Mouse (Mus musculus) heart, postnatal 36 days (tissue): ENCODE data around the gene Npas3. TPM values are rescaled to one million over a fixed set of nuclear protein-coding genes. Genes with fewer than 3 reads are reported as not detected.
A peak's percentile ranks its signal among the peaks of the same experiment; 100 is the strongest.

ENCODE experiments used
- DNase-seq, 2 experiments: peaks; one replicate each; pipeline ENCODE4 v3.0.0; 2021 to 2022
- intact Hi-C: fragments of 180-260 bp; cut with DNase I; formaldehyde crosslinking; loops from one replicate; pipeline ENCODE4 v1.15.1; 2025
- total RNA-seq, 2 experiments: library from RNA; stranded (reverse); gene quantifications; 2 replicates each; pipeline ENCODE4 v1.2.3; 2021

The Npas3 gene
- total RNA-seq, 2 experiments from 2014 or later, result 0.79 to 0.83 TPM

DNA sequence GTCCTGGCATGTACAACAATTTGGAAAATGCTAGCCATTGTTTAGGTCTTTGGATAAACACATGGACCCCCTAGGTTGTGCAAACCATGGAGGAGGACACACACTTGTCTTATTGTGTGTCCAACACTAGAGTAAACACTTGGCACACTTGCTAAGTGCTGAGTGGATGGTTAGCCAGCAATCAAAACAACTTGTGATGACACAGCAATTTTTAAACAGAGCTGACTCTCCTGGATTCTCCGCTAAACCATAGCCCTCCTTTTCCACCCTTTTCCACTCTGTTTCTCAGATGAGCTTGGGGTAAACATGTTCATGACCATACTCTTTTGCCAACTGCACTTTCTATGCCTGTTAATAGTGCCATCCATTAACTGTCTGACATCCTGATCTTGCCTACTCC is 309.8 kb downstream of the Npas3 start:
- DNase-seq, result no peak

DNA sequence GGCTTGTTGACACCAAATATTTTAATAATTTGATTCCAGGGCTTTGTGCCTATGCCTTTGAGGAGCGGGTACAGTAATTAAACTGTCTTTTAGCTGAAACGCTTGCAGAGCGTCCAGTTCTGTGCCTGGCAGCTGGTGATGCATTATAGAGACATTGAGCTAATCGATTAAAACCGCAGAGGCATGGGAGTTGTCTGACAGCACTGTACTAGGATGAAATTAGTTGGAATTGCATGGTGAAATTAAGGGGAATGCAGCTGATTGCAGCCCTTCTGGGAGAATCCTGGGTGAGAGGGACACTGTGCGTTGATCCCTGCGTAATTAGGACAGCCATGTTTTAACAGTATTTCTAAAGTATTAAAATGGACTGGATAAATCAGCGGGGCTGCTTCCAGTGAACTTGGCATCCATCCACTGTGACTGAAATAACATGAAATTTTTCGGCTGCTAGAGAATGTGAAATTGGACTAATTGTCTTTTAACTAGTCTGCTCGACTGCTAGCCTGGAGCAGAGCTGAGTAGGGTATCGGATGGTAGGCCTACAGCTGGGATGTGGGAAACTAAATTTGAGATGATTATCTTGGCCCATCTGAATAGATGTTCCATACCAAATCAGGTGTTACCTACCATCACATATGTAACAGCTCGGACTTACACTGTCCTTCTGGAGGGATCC is 318.4 kb downstream of the Npas3 start:
- DNase-seq, result no peak
- intact Hi-C loops, result no loop called here

More for the DNA sequence above, 309.8 kb downstream of the Npas3 start:
- intact Hi-C loops, result no loop called here

DNA sequence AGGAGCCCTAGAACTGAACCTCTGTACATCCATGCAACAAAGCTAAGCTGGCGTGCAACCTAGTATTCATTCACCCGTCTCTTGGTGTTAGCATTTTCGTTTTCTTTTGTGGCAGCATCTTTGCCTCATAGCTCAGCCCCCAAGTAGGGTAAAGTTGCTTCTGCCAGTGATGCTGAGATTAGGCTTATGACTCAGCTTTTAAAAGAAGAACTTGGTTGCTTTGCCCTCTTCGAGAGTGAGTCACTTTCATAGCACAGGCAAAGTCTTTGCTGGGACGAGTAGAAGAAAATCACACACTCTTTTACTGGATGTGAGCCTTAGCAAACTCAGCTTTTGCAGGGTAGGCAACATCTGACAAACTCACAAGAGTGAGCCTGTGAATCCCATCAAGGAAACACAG is 332.7 kb downstream of the Npas3 start:
- intact Hi-C loops, result no loop called here
- no peak for DNase-seq

DNA sequence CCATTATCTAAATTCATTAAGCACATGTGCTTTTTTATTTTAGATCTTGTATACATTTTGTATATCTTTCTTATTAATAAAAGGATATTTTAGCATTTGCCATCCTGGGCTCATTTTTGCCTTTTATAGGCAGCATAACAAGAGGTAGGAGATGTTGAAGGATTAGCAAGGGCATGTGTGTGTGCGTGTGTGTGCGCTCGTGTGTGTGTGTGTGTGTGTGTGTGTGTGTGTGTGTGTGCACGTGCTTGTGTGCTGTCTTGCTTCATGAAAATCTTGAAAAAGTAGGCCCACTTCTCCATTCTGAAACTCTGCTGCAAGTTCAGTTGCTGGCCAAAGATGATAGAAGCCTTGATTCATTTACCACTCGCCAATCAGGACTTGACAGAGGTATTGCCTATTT is 338.8 kb downstream of the Npas3 start:
- DNase-seq, result no peak
- intact Hi-C loops, result no loop called here

DNA sequence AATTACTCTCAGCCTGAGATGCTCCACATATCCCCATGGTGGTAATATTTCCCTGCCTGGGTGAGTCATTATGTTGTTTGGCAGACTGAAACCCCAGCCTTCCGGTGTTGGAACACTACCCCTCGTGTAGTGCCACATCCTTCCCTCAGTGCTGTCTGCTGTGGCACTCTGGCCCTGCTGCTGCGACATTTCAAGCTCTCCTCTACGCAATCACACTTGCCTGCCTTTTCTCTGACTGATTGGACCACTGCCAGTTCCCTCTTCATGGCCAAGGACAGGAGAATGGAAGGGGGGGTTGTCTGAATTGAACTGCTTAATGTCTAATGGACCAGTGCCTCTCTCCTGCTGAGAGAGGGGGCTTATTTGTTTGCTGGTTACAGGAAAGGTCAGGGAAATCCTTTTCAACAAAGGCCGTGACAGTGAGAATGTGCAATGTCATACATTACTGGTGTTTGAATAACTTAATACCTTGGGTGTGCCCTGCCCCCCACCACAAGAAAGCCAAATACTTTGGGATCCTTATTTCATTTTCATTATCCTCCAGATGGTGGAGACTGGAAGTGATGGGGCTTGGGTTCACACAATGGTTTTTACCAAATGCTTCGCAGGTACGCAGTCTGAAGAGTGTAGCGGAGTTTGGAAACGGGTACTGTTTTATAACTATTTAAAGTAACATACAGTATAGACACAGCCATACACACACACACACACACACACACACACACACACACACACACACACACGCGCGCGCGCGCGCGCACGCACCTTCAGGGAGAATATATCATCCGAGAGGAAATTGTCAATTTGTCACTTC is 339.4 kb downstream of the Npas3 start:
- intact Hi-C loops, result no loop called here
- peak; percentile 4 to 9 for DNase-seq

DNA sequence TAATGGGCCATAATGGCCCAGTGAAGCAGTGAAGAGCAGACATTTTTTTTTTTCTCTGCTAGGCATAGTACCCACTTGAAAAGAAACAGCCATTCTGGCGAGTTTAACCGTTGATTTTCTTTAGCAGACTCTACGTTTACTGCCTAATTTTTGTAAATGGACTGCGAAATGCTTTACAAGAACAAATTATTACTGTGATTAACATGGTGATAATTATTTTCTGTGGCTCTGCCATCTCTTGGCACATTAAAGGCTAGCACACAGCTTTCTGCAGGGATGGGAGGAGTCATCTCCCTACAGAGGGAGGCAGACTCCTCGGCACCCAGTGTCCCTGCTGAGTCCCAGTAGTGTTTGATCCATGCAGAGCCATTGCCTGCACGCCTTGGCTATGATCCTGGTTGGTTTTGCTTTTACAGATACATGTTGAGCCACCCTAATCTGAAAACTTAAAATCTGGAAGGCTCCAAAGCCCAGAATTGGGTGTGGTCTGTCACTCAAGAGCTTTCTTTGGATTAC is 341.0 kb downstream of the Npas3 start:
- intact Hi-C loops, result no loop called here
- no peak for DNase-seq

DNA sequence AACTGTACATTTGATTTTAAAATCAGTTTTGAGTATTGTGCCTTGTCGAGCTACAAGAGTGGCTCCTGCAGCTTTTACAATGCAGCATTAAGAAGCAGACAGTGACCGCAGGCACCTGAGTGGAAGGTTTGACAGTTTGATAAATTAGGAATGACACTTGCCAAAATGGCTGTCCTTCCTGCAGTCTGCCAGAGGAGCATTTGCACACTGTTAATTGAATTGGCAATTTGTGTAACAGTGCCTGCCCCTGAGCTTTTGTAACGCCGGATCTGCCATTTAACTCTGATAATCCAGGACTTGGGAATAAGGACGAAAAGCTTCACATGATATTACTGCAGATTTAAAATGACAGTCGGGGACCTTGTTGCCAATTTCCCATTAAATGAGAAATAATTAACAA is 357.2 kb downstream of the Npas3 start:
- intact Hi-C loops, result no loop called here
- no peak for DNase-seq

DNA sequence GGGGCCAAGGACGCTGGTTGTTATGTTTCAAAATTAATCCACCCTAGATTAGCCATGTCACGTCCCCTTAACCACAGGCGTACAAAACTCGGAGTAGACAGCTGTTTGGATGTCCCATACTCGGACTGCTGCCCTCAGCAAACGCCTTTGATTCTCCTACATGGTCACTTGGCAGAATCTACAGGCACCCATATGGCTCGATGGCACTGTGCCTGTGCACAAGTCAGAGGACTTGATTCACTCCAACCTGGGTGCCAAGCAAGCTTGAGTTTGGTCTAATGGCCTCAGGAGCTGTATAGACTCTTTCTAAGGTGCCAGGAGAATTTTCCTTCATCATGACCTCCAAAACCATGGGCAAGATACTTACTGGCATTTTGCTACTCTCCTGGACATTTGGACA is 363.6 kb downstream of the Npas3 start:
- DNase-seq, result no peak
- intact Hi-C loops, result no loop called here

DNA sequence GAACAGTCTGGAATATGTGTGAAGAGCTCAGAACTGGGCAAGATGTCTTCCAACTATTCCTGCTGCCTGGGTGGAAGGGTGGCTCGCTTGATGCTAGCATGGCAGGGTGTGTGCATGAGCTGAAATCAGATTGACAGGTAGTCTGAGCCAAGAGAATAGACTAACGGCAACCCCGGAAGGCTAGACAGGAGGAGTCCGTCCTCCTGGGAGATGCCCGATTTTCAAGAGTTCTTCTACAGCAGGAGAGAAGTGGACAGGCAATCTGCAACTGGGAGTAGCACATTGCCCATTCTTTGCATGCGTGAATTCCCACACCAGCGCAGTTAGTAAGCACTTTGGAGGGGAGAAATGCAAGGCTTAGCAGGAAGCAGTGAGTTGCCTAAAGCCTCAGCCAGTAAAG is 372.8 kb downstream of the Npas3 start:
- intact Hi-C loops, result no loop called here

DNA sequence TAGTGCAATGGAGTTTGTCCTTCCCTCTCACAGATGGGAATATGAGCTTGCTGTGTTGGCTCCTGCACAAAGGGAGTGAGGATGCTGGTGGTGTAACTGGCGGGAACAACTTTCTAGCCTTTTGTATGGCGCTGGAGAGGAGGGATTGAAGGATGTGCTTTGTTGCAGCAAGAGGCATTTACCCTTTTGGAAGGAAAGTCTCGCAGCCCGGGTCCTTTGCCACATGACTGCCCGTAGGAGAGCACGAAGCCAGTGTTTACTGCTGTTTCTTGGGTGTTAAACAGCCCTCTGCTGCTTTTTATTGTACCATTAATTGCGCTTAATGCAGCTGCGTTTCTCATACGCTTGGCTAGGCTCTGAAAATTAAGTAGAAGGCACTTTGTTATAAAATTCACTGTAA is 375.3 kb downstream of the Npas3 start:
- intact Hi-C loops, result no loop called here
- DNase-seq, result no peak

More for the DNA sequence above, 372.8 kb downstream of the Npas3 start:
- no peak for DNase-seq

DNA sequence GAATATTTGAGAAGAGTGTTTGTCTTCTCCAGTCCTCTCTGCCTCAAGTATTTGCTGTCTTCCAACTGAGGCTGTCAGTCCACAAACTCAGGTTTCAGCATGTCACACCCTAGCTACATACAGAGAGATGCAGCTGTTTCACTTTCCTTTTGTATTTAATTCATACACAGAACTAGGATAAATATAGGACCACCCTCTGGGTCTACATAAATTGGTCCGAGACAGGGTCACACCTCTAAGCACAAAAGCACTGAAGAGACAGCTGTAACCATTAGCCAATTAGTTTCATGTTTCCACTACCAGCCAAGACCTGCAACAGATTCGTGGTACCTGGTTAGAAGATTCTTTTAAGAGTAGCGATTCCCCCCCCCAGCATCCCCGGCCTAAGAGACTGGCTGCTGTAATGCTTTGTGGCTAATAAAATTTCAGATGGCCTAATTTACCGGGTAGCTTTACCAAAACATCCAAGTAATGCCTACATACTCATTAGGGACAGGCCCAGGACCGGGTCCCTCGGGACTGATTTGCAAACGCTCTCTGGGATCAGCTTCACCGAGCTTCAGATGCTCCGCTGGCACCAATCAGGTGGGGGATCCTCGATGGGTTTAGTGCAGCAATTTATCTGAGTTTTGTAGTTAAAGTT is 376.0 kb downstream of the Npas3 start:
- intact Hi-C loops, result no loop called here
- no peak for DNase-seq

DNA sequence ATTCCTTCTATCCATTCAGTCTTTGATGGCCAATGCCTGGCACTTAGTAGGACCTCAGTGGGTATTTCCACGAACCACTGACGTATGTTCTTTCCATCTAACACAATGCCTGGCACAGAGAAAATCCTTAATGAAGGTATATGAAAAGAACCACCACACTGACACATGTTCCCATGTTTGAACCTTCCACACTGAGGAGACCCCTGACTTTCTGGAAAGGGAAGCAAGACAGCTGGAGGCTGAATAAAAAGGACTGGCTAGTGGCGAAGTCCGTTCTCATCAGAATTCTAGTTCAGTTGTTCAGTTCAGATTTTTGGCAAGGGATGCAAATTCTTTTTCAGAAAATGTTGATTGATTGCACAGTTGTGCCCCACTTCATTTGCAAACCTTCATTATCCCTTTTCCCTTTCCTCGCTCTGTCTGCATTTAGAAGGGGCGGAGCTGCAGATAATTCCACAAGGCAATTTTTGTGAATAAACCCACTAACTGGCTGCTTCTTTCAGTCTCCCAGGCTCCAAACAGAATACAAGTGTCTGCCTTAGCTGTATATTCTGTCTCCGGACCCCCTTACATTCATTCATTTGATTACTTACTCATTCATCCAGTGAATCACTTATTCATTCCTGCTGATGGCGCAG is 381.1 kb downstream of the Npas3 start:
- intact Hi-C loops, result no loop called here
- DNase-seq, result no peak

DNA sequence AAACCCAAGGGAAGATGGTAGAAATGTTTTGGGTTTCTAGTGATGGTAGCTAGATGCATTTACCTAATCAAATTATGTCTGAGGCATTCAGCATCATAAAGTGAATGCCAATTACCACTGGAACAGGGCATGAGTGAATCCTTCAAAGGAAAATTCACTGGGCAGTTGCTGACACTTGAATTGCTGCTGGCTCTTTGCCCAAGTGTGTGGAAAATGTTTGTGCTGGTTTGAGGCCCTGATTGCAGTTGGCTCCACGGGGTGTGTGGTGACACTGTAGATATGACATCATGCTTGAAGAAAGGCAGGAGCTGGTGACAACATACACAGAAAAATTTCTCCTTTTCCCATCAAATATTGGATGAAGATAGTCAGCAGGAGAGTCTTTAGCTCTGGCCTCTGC is 382.1 kb downstream of the Npas3 start:
- DNase-seq, result peak; percentile 5
- intact Hi-C loops, result no loop called here

DNA sequence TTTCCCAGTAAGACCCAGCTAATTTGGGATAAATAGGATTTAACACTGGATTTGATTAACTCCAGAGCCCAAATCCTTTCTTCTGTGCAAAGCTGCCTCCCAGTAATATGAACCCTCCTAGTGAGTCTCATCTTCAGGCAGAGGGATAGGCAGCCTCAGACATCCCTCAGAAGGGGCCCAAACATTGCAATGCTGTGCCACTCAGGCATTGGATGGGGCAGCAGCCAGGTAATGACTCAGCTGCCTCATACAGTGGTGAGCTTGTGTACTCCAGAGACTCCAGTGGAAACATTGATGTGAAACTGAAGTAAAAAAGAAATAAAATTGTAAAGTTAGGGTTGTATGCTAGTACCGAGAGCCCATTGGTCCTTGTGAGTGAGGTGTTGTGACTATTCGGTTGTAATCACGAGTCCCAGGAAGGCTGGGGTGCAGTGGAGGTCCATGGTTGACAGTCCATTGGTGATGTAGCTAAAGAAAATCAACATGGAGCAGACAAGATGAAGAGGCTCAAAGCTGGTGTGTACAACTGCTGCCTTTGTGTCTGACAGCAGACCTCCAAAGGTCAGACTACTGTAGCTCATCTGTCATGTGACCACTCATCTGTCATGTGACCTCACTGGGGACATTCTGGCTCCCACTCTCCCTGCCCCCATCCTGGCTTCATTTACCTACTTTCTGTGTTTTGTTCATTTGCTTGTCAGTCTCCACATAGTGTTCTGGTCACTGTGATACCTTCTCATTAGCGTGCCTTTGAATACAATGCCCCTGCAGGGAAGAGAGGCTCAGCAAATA is 383.0 kb downstream of the Npas3 start:
- intact Hi-C loops, result no loop called here
- DNase-seq, result no peak

DNA sequence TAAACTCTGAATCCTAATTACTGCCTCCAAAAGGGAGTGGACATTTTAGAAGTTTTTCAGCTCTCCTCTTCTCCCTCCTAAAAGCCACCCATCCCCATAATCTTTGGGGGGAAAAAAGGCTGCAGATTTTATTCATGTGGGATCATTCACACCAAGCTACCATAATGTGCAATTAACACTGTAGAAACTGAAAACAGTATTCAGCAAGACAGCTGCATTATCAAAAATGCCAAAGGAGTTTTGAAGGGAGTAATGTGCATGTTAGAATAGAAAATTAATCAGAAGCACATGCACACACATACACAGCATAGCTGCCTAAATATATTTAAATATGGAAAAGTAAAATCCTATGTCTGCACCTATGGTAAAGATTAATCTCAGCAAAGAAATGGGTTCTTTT is 390.1 kb downstream of the Npas3 start:
- intact Hi-C loops, result no loop called here
- no peak for DNase-seq

DNA sequence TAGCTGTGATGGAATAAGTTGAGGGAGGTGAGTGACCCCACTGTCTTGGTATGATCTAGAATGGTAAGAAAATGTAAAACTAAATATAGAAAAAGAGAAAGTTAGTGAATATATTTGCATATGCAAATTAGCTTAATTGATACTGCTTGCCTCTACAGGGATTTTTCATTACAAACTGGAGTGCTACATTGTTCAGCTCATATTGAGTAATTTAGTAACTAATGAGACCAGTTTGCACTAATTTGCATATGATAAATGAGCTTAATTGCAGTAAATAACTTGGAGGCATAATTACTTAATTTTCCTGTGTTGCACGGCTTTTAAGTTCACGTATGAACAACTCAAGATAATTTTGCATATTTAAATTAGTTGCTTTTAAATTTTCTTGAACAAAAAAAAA is 398.8 kb downstream of the Npas3 start:
- intact Hi-C loops, result no loop called here

DNA sequence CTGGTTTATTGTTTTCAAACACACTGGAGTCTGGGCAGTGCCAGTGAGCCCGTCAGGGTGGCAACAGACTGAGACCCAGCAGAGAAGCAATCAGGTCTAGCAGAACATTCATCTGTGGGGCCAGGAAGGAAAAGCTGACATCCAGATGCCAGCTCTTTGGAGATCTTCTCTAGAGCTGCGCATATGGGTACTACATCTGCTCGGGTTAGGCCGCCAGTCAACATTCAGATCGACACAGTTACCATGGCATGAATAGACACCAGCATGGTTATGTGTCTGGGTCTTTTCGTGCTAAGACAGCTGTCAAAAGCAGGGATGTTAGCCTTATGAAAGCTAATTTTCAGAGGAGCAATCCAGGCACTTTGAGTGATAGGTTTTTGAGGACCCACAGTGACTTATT is 407.8 kb downstream of the Npas3 start:
- no peak for DNase-seq
- intact Hi-C loops, result no loop called here

More for the DNA sequence above, 398.8 kb downstream of the Npas3 start:
- no peak for DNase-seq

DNA sequence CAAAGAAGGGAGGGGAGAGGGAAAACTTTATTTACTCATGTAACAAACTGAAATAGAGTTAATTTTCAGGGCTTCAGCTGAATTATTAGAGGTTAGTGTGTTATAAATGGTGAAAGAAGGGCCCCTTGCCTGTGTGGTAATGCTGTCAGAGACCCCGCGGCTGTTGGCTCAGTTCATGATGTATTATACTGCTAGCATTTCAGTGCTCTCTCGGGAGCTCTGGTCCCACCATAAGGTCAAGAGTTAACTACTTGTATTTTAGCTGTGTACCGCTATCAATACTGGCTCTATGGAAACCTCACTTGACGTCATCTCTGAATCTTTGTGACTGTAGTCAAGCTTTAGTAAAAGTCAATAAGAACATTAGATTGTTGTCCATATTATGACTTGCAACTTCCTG is 415.6 kb downstream of the Npas3 start:
- DNase-seq, result no peak
- intact Hi-C loops, result no loop called here

DNA sequence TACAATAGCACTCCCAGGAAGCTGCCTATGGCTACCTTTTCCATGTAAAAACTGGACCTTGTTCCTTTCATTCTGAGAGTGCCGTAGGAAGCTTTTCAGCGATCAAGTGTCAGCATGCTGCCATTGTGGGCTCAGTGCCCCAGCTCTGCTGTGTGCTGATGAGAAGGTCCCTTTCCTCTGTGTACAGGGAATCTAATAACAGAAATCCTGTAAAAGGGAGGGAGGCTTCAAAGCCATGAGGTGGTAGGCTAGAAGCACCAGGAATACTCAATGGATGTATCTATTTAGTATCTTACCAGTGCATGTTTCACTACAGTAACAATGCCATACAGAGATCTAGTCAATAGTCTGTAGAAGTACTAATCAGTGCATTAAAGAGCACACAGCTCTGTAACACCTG is 423.4 kb downstream of the Npas3 start:
- no peak for DNase-seq
- intact Hi-C loops, result no loop called here

DNA sequence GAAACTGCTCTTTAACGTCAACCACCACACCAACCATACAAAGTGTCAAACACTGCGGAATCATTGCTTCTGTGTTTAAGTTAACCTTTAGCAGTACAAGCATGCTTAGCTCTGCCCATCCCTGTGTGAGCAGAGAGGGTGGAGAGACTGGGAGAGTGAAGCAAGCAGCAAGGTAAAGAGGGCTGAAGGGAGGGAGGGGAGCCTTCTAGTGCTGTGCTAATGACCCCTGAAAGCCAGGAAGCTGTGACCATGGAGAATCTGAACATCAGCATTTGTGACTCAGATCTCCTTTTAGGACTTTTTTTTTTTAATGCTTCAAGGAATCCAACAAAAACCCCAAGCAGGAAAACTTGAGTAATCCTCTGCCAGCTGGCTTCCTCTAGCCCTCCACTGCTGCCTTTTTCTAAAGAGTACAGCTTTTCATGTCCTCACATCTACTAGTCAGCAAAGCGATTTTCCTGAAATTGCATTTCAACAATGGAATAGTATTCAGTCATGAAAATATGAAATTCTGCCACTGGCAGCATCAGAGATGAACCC is 428.7 kb downstream of the Npas3 start:
- intact Hi-C loops, result no loop called here
- no peak for DNase-seq
